Mouse (Mus musculus) MEL (cell line): ENCODE data around the gene Kdr. TPM values are rescaled to one million over a fixed set of nuclear protein-coding genes. Genes with fewer than 3 reads are reported as not detected.

ENCODE experiments used
- DNase-seq: peaks from one replicate; pipeline ENCODE4 v3.0.0; 2011; ENCODE audit warnings: low read depth, low spot score
- H3K27ac ChIP-seq: 2 replicates; pipeline ENCODE4 v1.5.1; 2012; ENCODE audit warnings: low read depth, mild to moderate bottlenecking, control low read depth, low read length, moderate library complexity; ENCODE audit not compliant: control insufficient read depth
- H3K27me3 ChIP-seq, 2 experiments: fragments of 150-350 bp in 1 of 2; sonication (generic) in 1 of 2; 2 replicates each; pipeline ENCODE4 v1.6.1; 2012; ENCODE audit warnings: low read length in 2 of 2, mild to moderate bottlenecking in 2 of 2, improper control_type of control experiment in 1 of 2, moderate library complexity in 1 of 2; ENCODE audit not compliant: insufficient read depth in 2 of 2, control insufficient read depth in 1 of 2
- H3K36me3 ChIP-seq, 2 experiments: 2 replicates each; pipeline ENCODE4 v1.6.1; 2012 to 2014; ENCODE audit warnings: low read length in 2 of 2, improper control_type of control experiment in 1 of 2, inconsistent platforms in 1 of 2, mild to moderate bottlenecking in 1 of 2; ENCODE audit not compliant: insufficient read depth in 2 of 2, control insufficient read depth in 1 of 2
- H3K4me1 ChIP-seq, 2 experiments: fragments of 150-350 bp in 1 of 2; sonication (generic) in 1 of 2; 2 replicates each; pipeline ENCODE4 v1.6.1; 2012; ENCODE audit warnings: low read length in 2 of 2, improper control_type of control experiment in 1 of 2, mild to moderate bottlenecking in 1 of 2; ENCODE audit not compliant: insufficient read depth in 2 of 2, control insufficient read depth in 1 of 2
- H3K4me3 ChIP-seq, 2 experiments: fragments of 150-350 bp in 1 of 2; sonication (generic) in 1 of 2; 2 replicates each; pipeline ENCODE4 v1.5.1; 2012; ENCODE audit warnings: low read depth in 2 of 2, low read length in 2 of 2, mild to moderate bottlenecking in 2 of 2, moderate library complexity in 2 of 2, control low read depth in 1 of 2, improper control_type of control experiment in 1 of 2; ENCODE audit not compliant: control insufficient read depth in 1 of 2, insufficient read depth in 1 of 2
- H3K79me2 ChIP-seq: 2 replicates; pipeline ENCODE4 v1.6.1; 2012; ENCODE audit warnings: mild to moderate bottlenecking, low read length, moderate library complexity; ENCODE audit not compliant: control insufficient read depth, poor library complexity, insufficient read depth
- H3K9ac ChIP-seq: 2 replicates; pipeline ENCODE4 v1.6.1; 2012; ENCODE audit warnings: low read depth, mild to moderate bottlenecking, control low read depth, low read length, moderate library complexity; ENCODE audit not compliant: control insufficient read depth, poor library complexity, severe bottlenecking
- H3K9me3 ChIP-seq: fragments of 150-350 bp; sonication (generic); replicated peaks from 2 replicates; pipeline ENCODE4 v1.6.1; 2012; ENCODE audit warnings: mild to moderate bottlenecking, low read length, improper control_type of control experiment, moderate library complexity; ENCODE audit not compliant: insufficient read depth
- BHLHE40 ChIP-seq: IDR thresholded peaks from 2 replicates; pipeline ENCODE4 v1.6.1; 2012; ENCODE audit warnings: low read depth, mild to moderate bottlenecking, inconsistent platforms, low read length, improper control_type of control experiment, borderline replicate concordance
- E2F4 ChIP-seq: IDR thresholded peaks from 2 replicates; pipeline ENCODE4 v1.6.1; 2011; ENCODE audit warnings: low read depth, low read length, improper control_type of control experiment, borderline replicate concordance
- ETS1 ChIP-seq: IDR thresholded peaks from 2 replicates; pipeline ENCODE4 v1.6.1; 2012; ENCODE audit warnings: low read depth, mild to moderate bottlenecking, inconsistent platforms, low read length, improper control_type of control experiment, moderate library complexity
- HCFC1 ChIP-seq: IDR thresholded peaks from 2 replicates; pipeline ENCODE4 v1.6.1; 2012; ENCODE audit warnings: low read depth, mild to moderate bottlenecking, inconsistent platforms, low read length, improper control_type of control experiment, moderate library complexity
- MAFK ChIP-seq: IDR thresholded peaks from 2 replicates; pipeline ENCODE4 v1.6.1; 2011; ENCODE audit warnings: low read depth, mild to moderate bottlenecking, low read length, improper control_type of control experiment, borderline replicate concordance
- MXI1 ChIP-seq: IDR thresholded peaks from 2 replicates; pipeline ENCODE4 v1.6.1; 2011; ENCODE audit warnings: mild to moderate bottlenecking, low read depth, low read length, improper control_type of control experiment
- MYB ChIP-seq: IDR thresholded peaks from 2 replicates; pipeline ENCODE4 v1.6.1; 2011; ENCODE audit warnings: mild to moderate bottlenecking, low read depth, low read length, improper control_type of control experiment
- MYC ChIP-seq: IDR thresholded peaks from 2 replicates; pipeline ENCODE4 v1.6.1; 2011; ENCODE audit warnings: low read depth, mild to moderate bottlenecking, low read length, improper control_type of control experiment, moderate library complexity
- POLR2AphosphoS5 ChIP-seq: IDR thresholded peaks from 2 replicates; pipeline ENCODE4 v1.6.1; 2012; ENCODE audit warnings: low read depth, borderline replicate concordance, mild to moderate bottlenecking, inconsistent platforms, low read length, moderate library complexity, mixed read lengths
- RAD21 ChIP-seq: IDR thresholded peaks from 2 replicates; pipeline ENCODE4 v1.6.1; 2011; ENCODE audit warnings: mild to moderate bottlenecking, low read depth, low read length, improper control_type of control experiment
- RCOR1 ChIP-seq: IDR thresholded peaks from 2 replicates; pipeline ENCODE4 v1.6.1; 2012; ENCODE audit warnings: low read depth, mild to moderate bottlenecking, inconsistent platforms, low read length, improper control_type of control experiment
- SIN3A ChIP-seq: IDR thresholded peaks from 2 replicates; pipeline ENCODE4 v1.6.1; 2012; ENCODE audit warnings: low read length, improper control_type of control experiment, inconsistent platforms
- TBP ChIP-seq: IDR thresholded peaks from 2 replicates; pipeline ENCODE4 v1.8.0; 2011; ENCODE audit warnings: low read depth, low read length, improper control_type of control experiment
- UBTF ChIP-seq: IDR thresholded peaks from 2 replicates; pipeline ENCODE4 v1.6.1; 2012; ENCODE audit warnings: low read depth, mild to moderate bottlenecking, inconsistent platforms, low read length, improper control_type of control experiment, moderate library complexity, borderline replicate concordance; ENCODE audit not compliant: insufficient read depth
- ZC3H11A ChIP-seq: IDR thresholded peaks from 2 replicates; pipeline ENCODE4 v1.6.1; 2012; ENCODE audit warnings: low read depth, mild to moderate bottlenecking, inconsistent platforms, low read length, improper control_type of control experiment
- ZKSCAN1 ChIP-seq: IDR thresholded peaks from 2 replicates; pipeline ENCODE4 v1.6.1; 2012; ENCODE audit warnings: low read depth, mild to moderate bottlenecking, inconsistent platforms, low read length, improper control_type of control experiment, moderate library complexity
- ZMIZ1 ChIP-seq: IDR thresholded peaks from 2 replicates; pipeline ENCODE4 v1.6.1; 2012; ENCODE audit warnings: low read depth, mild to moderate bottlenecking, inconsistent platforms, low read length, improper control_type of control experiment, moderate library complexity
- ZNF384 ChIP-seq: IDR thresholded peaks from 2 replicates; pipeline ENCODE4 v1.6.1; 2012; ENCODE audit warnings: low read depth, mild to moderate bottlenecking, inconsistent platforms, low read length, improper control_type of control experiment
- polyA plus RNA-seq, 2 experiments: library from polyadenylated mRNA; stranded (reverse) in 1 of 2; unstranded in 1 of 2; fragments of >175 nt in 1 of 2; fragments of >200 nt in 1 of 2; gene quantifications; 2 replicates each; pipeline versions ENCODE4 v1.2.1 to v1.2.4; 2012; ENCODE audit warnings: low replicate concordance in 2 of 2, low read depth in 1 of 2; ENCODE audit not compliant: insufficient read length in 2 of 2, insufficient read depth in 1 of 2, missing spikeins in 1 of 2
- total RNA-seq: library from RNA; depleted of rRNA; stranded (reverse); fragments of 300-350 nt; gene quantifications from 2 replicates; pipeline ENCODE4 v1.2.3, GENCODE M21; 2012

The Kdr gene
- total and polyA plus RNA-seq, 3 experiments, result 0.06 TPM; not detected in 2

DNA sequence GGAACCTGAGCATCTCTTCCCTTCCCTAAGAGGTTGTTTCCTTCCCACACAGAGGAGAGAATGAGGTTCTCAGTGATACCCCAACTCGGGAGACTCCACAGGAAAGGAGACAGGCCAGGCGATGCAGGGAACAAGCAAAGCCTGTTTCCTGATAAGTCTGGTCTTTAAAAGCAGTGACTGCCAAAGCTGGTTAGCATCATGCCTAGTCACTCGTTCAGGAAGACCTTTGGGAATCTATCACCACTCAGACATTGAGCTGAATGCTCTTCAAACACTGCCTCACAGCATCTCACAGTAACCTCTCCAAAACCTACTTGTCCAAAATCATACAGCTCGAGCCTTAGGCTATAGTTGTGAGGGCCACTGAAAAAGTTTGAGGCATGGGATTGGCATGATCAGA is 40.2 kb downstream of the Kdr start:
- no peaks in the 10 kb centered on the region for H3K36me3 ChIP-seq
- TF ChIP-seq SIN3A, result no peak
- TF ChIP-seq ZMIZ1, result no peak
- no peak for TF ChIP-seq TBP
- TF ChIP-seq MXI1, result no peak
- TF ChIP-seq RCOR1, result no peak
- TF ChIP-seq UBTF, result no peak
- TF ChIP-seq RAD21, result no peak
- TF ChIP-seq HCFC1, result no peak
- TF ChIP-seq MYB, result no peak
- no peak for TF ChIP-seq ZKSCAN1
- no peak for TF ChIP-seq POLR2AphosphoS5
- TF ChIP-seq, all 39 proteins: peak for 0
- Histone ChIP-seq H3K9ac (no peak overlapping the region), H3K4me3 (no peak overlapping the region), H3K9me3 (no peaks in the 10 kb centered on the region), H3K27me3 (peaks cover 17 to 21% of the 10 kb centered on the region in 2 experiments), H3K27ac (no peak overlapping the region), H3K4me1 (no peaks in the 10 kb centered on the region), H3K79me2 (no peaks in the 10 kb centered on the region)
- no peak for DNase-seq

DNA sequence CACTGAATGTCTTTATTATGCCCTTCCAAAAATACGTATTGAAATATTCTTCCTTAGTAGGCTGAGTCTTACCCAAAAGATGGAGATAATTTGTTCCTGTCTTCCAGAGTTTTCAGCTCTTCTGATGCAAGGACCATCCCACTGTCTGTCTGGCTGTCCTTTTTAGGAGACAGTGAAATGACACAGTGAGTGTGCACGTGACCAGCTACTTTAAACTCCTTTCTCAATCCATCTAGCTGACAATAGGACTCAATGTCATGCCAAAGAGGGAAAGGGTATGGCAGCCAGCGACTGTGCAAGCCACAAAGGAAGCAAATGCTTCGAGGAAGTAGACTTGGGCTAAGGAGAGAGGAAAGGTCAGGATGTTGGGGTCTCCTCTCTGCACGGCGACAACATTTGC is 42.0 kb downstream of the Kdr start:
- H3K4me1 ChIP-seq, result peaks cover 3% of the 10 kb centered on the region in 2 experiments; a peak in 2 of 4 replicates
- no peak for DNase-seq
- TF ChIP-seq MAFK (no peak), BHLHE40 (no peak), ZC3H11A (no peak), ETS1 (no peak), MYB (no peak), E2F4 (no peak), MYC (no peak), ZNF384 (no peak), UBTF (no peak)
- no peak overlapping the region for H3K27ac ChIP-seq
- no peaks in the 10 kb centered on the region for H3K36me3 ChIP-seq
- H3K9ac ChIP-seq, result no peak overlapping the region
- no peak overlapping the region for H3K4me3 ChIP-seq
- no peaks in the 10 kb centered on the region for H3K79me2 ChIP-seq
- peaks cover 14 to 16% of the 10 kb centered on the region in 2 experiments for H3K27me3 ChIP-seq
- H3K9me3 ChIP-seq, result no peaks in the 10 kb centered on the region
